Mouse (Mus musculus) thymus, postnatal 36 days (tissue): Measurements from ENCODE around the gene Ppp1r32.

Experiments used
- DNase-seq, 2 experiments: peaks; one replicate each; pipeline ENCODE4 v3.0.0; 2022; ENCODE audit warnings: mixed read lengths in 2 of 2

The Ppp1r32 gene

DNA sequence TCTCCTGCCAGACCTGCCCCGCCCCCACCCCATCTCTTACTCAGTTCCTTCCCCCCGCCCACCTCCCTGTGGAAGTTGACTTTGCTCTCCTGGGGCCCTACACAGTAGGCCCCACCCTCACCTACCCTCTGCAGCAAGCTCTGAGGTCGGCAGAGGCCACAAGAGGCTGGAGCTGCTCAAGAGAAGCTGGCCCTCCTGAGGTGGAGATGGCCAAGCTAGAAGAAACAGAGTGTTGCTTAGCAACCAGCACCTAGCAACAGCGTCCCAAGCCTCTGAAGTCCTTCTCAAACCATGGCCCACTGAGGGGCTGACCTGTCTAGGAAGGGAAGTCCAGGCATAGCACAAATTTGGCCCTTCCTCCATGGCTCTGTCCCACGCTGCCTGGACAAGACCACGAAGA, at the start of gene Ppp1r32:
Gene Ppp1r32, minus strand, starts transcription at position 226 of the 400 bp plus-strand sequence.
- DNase-seq = no peak

DNA sequence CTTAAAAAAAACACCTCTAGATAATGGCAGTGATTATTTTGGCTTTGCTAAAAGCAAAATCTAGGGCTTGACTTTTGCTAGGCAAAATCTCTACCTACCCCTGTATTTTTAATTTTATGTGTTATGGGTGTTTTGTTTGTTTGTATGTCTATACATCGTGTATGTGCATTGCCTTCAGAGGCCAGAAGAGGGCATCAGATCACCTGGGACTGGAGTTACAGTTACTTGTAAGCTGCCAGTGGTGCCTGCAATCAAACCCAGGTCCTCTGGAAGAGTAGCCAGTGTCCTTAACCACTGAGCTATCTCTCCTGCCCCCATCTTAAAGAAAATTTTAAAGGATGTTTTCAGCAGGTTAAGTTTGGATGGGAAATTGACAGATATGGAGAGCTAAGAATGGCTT, 47.4 kb upstream of the Ppp1r32 start:
- no peak for DNase-seq

GRCm38 (mm10) chr19:10525910-10526309, 43.2 kb upstream of the Ppp1r32 start, which contains the start of gene Sdhaf2:
Gene Sdhaf2, minus strand, starts transcription at chr19:10526142.
- DNase-seq = no peak

- DNase-seq = peak; percentile 86 to 91
Observed at GRCm38 (mm10) chr19:10525106-10525901, 42.6 kb upstream of the Ppp1r32 start, which contains the start of gene Cpsf7. Gene Cpsf7, plus strand, starts transcription at chr19:10525266.

DNA sequence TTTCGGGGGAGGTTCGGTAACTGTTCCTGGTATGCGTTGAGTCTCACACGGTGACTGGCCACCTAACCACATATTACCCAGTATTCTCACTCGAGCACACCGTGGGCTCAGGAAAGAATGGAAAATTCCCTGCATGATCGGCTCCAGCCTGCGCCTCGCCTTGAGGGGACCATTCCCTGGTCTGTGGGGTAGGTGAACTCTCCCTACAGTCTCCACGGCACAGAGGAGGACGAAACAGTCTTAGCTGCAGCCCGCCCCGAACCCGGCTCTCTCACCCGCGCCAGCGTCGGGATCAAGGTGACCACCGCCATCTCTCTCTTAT, 42.0 kb upstream of the Ppp1r32 start:
- DNase-seq = no peak

- no peak for DNase-seq
Observed at GRCm38 (mm10) chr19:10523483-10524080, 40.9 kb upstream of the Ppp1r32 start.

GRCm38 (mm10) chr19:10521926-10522325, 39.2 kb upstream of the Ppp1r32 start:
- DNase-seq = no peak

- DNase-seq = no peak
Observed at GRCm38 (mm10) chr19:10520355-10520754, 37.6 kb upstream of the Ppp1r32 start.

DNA sequence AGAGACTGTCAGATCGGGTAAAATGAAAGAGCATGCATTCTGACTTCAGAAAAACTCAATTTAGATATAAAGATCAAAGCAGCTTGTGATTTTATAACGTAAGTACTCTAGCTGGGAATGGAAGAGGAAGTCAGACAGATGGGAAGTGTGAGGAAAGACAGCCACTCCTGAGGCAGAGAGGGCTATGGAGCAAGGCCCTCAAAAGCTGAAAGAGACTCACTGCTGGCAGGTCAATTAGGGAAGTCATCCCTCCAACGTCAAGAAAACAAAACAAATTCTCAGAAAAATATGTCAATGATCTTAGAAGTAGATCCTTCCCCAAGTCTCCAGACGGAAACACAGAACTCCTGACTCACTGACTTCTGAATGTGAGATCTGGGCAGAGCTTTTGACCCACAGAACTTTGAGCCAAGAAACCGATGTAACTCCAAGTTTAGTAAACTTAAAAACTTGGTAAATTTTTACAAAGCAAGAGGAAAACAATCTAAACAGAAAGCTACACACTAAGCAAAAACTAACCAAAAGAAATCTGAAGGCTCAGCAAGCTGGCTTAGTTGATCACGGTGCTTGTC, 28.1 kb upstream of the Ppp1r32 start:
- no peak for DNase-seq

- peak; percentile 23 to 33 for DNase-seq
Observed at GRCm38 (mm10) chr19:10502571-10502970, 19.8 kb upstream of the Ppp1r32 start.

- DNase-seq = no peak
Observed at GRCm38 (mm10) chr19:10500581-10500980, 17.9 kb upstream of the Ppp1r32 start.

GRCm38 (mm10) chr19:10497512-10498160, 14.9 kb upstream of the Ppp1r32 start:
- DNase-seq = no peak

DNA sequence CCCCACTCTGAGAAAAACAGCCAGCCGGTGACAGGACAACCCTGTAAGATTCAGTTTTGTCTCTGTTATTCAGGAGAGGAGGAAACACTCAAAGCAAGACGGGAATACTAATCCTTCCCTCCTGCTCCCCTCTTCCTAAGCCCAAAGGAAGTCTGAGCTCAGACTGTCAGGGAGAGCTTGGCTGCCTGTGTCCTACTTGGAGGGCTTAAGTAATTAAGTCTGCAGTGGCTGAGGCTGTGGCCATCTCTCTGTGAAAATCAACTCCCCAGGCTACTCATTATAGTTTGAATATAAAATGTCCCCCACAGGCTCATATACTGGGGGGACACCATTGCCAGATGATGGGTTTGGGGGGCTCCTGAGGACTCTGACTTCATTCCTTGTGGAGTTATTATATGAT, 14.2 kb upstream of the Ppp1r32 start:
- DNase-seq = no peak

DNA sequence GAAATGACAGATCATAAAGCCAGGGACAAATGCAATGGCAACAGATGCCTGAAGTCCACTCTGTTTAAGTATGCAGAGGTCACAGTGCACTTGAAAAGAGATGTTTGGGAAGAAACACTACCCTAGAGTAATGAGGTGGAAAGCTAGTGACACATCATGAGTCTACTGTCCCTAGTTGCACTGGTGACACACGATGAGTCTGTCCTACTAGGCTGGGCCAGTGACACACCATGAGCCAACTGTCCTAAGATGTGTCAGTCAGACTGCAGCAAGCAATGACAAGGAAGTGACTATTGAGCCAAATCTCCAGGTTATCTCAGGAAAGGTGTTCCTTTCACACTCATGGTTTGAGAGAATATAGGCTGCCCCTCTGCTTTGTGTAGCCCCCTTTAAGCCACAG, 12.9 kb upstream of the Ppp1r32 start:
- no peak for DNase-seq

GRCm38 (mm10) chr19:10486264-10486738, 3.6 kb upstream of the Ppp1r32 start:
- DNase-seq = peak; percentile 8 to 12

- no peak for DNase-seq
Observed at GRCm38 (mm10) chr19:10479541-10479940, 3.2 kb downstream of the Ppp1r32 start.

- no peak for DNase-seq
Observed at GRCm38 (mm10) chr19:10473779-10474178, 8.9 kb downstream of the Ppp1r32 start.

- DNase-seq = no peak
Observed at GRCm38 (mm10) chr19:10472958-10473357, 9.8 kb downstream of the Ppp1r32 start.

DNA sequence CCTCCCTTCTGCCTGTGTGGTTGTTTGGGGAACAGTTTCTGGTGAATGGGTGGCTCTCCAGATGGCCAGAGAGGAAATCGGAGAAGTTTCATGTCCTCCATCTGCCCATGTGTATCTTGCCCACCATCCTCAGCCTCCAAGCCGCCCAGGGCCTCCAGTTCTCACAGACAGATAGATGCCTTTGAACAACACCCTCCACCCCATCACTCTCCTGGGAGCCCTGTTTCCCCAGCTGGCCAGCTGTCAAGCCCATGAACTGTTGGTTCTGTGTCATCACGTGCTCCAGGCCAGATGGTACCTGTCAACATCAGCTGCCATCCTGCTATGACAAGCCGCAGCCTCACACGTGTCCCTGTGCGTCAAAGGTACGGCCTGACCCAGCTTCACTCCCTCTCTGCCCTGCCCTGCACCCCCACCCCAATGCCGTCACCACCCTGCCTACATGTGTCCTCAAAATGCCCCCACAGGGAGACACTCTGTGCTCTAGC, 13.5 kb downstream of the Ppp1r32 start:
- no peak for DNase-seq

DNA sequence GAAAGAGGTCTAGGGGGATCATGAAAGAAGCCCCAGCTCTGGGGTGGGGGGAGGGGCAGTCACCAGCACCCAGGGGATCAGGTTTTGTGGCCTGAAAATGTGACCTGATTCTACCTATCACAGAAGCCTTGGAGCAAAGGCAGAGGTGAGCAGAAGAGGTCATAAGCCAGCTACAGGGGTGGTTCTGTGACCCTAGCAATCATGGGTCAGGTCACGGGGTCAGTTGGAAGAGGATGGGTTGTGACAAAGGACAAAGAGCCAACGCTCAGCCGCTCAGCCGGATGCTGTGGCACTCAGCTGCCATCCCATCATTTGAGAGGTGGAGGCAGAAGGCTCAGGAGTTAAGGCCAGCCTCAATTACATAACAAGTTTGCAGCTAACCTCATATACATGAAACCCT, 18.3 kb downstream of the Ppp1r32 start:
- no peak for DNase-seq

DNA sequence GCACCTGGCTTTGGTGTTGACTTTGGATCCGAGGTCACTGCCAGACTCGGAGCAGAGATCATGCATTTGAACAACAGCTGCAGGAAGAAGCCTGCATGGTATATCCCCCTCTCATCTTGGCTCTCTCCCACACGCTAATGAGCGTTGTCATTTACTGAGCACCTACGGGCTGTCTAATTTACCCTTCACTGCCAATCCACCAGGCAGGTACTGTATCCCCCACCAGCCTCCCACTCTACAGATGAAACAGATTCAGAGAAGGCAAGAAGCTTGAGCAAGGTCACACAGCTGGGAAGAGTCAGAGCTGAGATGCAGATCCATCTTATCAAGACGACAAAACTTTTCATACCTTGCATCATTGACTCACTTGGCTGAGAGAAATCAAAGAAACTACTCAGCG, 21.1 kb downstream of the Ppp1r32 start:
- no peak for DNase-seq

- DNase-seq = no peak
Observed at GRCm38 (mm10) chr19:10459907-10460306, 22.8 kb downstream of the Ppp1r32 start.

DNA sequence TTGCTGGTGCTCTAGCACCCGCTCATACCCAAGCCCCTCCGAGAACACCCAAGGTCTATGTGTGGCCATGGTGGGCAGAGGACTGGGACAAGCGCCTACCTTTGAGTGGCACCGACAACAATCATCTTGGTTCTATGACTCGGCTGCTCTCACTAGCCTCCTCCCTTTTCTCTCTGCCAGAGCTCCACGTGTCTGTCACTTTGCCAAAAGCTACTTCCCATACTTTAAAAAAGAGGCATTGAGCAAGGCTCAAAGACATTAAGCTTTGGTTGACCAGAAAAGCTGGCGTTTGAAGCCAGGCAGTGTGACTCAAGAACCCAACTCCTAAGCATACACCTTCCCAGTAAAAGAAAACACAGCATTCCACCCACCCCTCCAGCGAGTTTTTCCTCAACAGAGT, 24.6 kb downstream of the Ppp1r32 start:
- no peak for DNase-seq
